Mouse (Mus musculus): ENCODE results near the gene Esyt2. TPM values are rescaled to one million over a fixed set of nuclear protein-coding genes. Genes with fewer than 3 reads are reported as not detected.
A peak's percentile ranks its signal among the peaks of the same experiment; 100 is the strongest.

Esyt2 gene
- polyA plus RNA-seq (2014; fragmentation: Nextera tagmentation; extraction: Ambion mirVana) = 18.0 and 19.3 TPM in 2 replicates

DNA sequence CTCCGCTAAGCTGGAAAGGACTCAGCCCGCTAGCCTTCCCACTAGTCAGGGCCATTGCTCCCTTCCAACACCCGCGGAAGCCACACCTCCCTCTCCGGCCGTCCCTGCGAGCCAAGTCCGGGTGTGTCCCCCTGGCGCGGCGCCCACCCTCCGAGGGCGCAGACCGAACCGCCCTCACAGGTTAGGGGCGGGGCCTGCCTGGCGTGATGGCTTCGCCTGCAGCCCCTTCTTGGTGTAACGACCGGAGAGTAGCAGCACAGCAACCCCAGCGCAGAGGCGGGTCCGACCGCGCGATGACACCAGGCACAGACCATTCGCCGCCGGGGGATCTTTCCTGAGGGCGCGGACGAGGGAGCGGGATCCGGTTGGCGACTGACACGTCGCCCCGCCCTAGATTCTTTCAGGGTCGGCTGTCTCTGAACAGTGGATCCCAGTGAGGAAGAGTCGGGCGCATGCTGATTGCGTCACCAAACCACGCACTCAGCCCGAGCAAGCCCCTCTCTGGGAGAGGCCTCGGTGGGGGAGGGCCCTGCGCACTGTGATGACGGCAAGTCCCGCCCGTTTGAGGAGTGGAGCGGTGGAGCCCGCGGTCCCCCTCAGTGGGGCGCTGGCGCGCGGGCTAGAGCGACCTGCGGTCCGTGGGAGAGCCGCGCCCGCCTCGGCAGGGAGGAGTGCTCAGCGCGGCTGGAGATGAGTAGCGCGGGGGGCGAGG is at the start of gene Esyt2:
Gene Esyt2 (plus strand): TSS at position 544 of the 712 bp plus-strand sequence.
- peak; percentile 99 for DNase-seq (ENCODE audit: low spot score)
- peak within 1 kb of the TSS; percentile 96 for H3K27ac ChIP-seq (ENCODE audit: low read depth, low read length)

DNA sequence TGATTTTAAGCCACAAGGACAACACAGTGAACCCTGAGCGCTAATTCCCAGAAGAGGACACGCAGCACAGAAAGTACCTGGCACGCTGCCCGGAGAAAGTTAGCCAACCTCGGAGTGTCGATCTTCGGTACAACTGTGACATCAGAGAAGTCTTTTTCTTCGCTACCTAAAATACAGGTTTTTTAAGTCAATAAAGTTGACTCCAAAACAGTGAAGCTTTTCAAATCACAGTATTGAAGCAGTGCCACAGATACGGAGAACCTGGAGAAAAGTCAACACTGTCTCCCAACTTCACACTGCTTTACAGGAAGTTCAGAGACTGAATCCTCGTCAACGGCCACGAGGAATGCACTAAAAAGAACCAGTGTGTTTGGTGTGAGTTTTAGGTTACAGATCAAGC is 49.4 kb upstream of the Esyt2 start:
- no peak overlapping the region for H3K27ac ChIP-seq (ENCODE audit: low read depth, low read length)
- no peaks in the 10 kb centered on the region for H3K27me3 ChIP-seq (ENCODE audit: control insufficient read depth, insufficient read depth, low read length)
- H3K4me2 ChIP-seq (ENCODE audit: low read depth) = no peak overlapping the region
- DNase-seq (ENCODE audit: low spot score) (no peak), ATAC-seq (ENCODE audit: insufficient read depth, low FRiP score, low TSS enrichment) (no peak)
- no peak overlapping the region for H3K4me3 ChIP-seq (ENCODE audit: low read depth, low read length)
- 81% methylated on average over 12 of the region's 12 CpGs for WGBS
- H3K4me1 ChIP-seq (ENCODE audit: control insufficient read depth, insufficient read depth, low read length) = no peaks in the 10 kb centered on the region
- H3K9ac ChIP-seq (ENCODE audit: low read length) = no peak overlapping the region
- H3K9me3 ChIP-seq (ENCODE audit: control insufficient read depth, low read length) = no peaks in the 10 kb centered on the region
- H3K36me3 ChIP-seq (ENCODE audit: control insufficient read depth, insufficient read depth, low read length) = no peaks in the 10 kb centered on the region

More for the DNA sequence above, at the start of gene Esyt2:
- WGBS = under 1% methylated on average over 63 of the region's 68 CpGs
- Histone ChIP-seq H3K9me3 (ENCODE audit: control insufficient read depth, low read length) (no peaks in the 10 kb centered on the region), H3K27me3 (ENCODE audit: control insufficient read depth, insufficient read depth, low read length) (no peaks in the 10 kb centered on the region), H3K36me3 (ENCODE audit: control insufficient read depth, insufficient read depth, low read length) (no peaks in the 10 kb centered on the region), H3K4me2 (ENCODE audit: low read depth) (peak within 1 kb of the TSS; percentile 94), H3K9ac (ENCODE audit: low read length) (peak within 1 kb of the TSS; percentile 92), H3K4me3 (ENCODE audit: low read depth, low read length) (peak within 1 kb of the TSS; percentile 88), H3K4me1 (ENCODE audit: control insufficient read depth, insufficient read depth, low read length) (no peaks in the 10 kb centered on the region)
- peak; percentile 98 for ATAC-seq (ENCODE audit: insufficient read depth, low FRiP score, low TSS enrichment)

DNA sequence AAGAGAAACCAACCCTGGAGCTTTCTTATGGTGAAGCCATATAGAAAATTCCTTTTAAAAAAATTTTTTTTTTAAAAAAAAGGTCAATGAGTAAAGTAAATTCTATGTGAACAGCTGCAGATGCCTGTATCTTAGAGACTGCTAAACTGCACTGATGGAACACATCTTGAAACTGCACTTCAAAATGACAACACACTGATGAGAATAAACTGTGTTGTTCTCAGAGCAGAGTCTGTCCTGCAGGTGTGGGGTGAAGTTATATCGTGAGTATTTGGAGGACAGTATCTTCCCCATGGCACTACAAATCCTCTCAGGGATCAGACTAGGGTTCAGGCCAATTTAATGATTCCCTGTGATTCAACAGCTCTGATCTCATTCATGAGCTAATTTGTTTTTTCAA is 48.9 kb upstream of the Esyt2 start:
- no peaks in the 10 kb centered on the region for H3K4me1 ChIP-seq (ENCODE audit: control insufficient read depth, insufficient read depth, low read length)
- no peaks in the 10 kb centered on the region for H3K9me3 ChIP-seq (ENCODE audit: control insufficient read depth, low read length)
- 97% methylated on average over 1 of the region's 1 CpGs for WGBS
- no peaks in the 10 kb centered on the region for H3K27me3 ChIP-seq (ENCODE audit: control insufficient read depth, insufficient read depth, low read length)
- H3K4me2 ChIP-seq (ENCODE audit: low read depth) = no peak overlapping the region
- H3K27ac ChIP-seq (ENCODE audit: low read depth, low read length) = no peak overlapping the region
- no peak overlapping the region for H3K9ac ChIP-seq (ENCODE audit: low read length)
- no peak for DNase-seq (ENCODE audit: low spot score)
- no peak overlapping the region for H3K4me3 ChIP-seq (ENCODE audit: low read depth, low read length)
- ATAC-seq (ENCODE audit: insufficient read depth, low FRiP score, low TSS enrichment) = no peak
- H3K36me3 ChIP-seq (ENCODE audit: control insufficient read depth, insufficient read depth, low read length) = no peaks in the 10 kb centered on the region

DNA sequence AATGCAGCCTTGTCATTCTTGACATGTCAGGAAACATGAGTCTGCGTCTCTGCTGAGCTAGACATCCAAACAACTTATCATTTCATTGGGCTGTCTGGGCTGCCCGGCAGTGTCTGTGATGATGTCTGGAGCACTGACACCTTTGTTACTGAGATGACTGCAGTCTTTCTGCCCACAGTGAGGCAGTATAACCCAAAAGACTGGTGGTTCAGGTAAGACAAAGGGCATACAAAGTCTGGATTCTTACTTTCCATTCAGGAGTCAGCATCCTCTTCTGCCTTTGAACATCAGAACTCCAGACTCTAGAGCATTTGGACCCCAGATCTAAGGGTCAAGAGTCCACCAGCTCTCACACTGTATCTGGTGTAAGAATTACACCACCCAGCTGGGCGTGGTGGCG is 45.6 kb upstream of the Esyt2 start:
- 83% methylated on average over 4 of the region's 4 CpGs for WGBS
- Histone ChIP-seq H3K4me3 (ENCODE audit: low read depth, low read length) (no peak overlapping the region), H3K36me3 (ENCODE audit: control insufficient read depth, insufficient read depth, low read length) (no peaks in the 10 kb centered on the region), H3K9ac (ENCODE audit: low read length) (no peak overlapping the region), H3K27ac (ENCODE audit: low read depth, low read length) (no peak overlapping the region), H3K4me2 (ENCODE audit: low read depth) (no peak overlapping the region), H3K27me3 (ENCODE audit: control insufficient read depth, insufficient read depth, low read length) (no peaks in the 10 kb centered on the region), H3K4me1 (ENCODE audit: control insufficient read depth, insufficient read depth, low read length) (no peaks in the 10 kb centered on the region), H3K9me3 (ENCODE audit: control insufficient read depth, low read length) (no peaks in the 10 kb centered on the region)
- DNase-seq (ENCODE audit: low spot score) (no peak), ATAC-seq (ENCODE audit: insufficient read depth, low FRiP score, low TSS enrichment) (no peak)

DNA sequence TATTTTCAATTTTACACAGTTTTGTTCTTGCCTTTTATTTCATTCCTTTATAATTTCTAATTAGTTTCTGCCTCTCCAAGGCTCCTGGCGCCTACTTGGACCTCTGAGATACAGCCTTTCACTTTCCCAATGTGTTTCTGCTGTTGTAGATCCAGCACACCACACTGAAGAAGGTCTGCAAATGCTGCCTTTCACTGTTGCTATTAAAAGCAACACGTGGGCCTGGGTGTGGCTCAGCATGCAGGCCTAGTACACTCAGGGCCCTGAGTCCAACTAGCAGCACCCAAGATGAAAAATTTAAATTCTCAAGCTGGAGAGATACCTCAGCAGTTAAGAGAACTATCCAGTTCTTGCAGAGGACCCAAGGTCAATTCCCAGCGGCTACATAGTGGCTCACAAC is 44.3 kb upstream of the Esyt2 start:
- no peak for ATAC-seq (ENCODE audit: insufficient read depth, low FRiP score, low TSS enrichment)
- H3K4me2 ChIP-seq (ENCODE audit: low read depth) = no peak overlapping the region

DNA sequence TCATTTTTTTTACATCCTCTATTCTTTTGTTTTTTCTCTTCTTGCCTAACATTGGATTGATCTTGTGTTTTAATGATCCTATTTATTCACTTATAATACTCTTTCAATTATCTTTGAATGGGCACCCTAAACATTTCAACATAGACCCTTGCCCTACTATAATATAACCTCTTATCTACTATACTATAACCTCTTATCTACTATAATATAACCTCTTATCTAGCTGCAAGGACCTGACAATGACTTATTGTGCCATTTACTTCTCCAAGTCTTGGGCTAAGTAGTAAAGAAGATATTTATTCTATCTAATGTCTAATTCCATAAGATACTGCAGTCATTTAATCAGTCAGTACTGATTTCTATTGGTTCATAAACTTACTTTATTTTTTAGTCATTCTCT is 42.6 kb upstream of the Esyt2 start:
- Histone ChIP-seq H3K4me2 (ENCODE audit: low read depth) (no peak overlapping the region), H3K9ac (ENCODE audit: low read length) (no peak overlapping the region), H3K36me3 (ENCODE audit: control insufficient read depth, insufficient read depth, low read length) (no peaks in the 10 kb centered on the region), H3K9me3 (ENCODE audit: control insufficient read depth, low read length) (no peaks in the 10 kb centered on the region), H3K27me3 (ENCODE audit: control insufficient read depth, insufficient read depth, low read length) (no peaks in the 10 kb centered on the region), H3K4me3 (ENCODE audit: low read depth, low read length) (no peak overlapping the region), H3K27ac (ENCODE audit: low read depth, low read length) (no peak overlapping the region), H3K4me1 (ENCODE audit: control insufficient read depth, insufficient read depth, low read length) (no peaks in the 10 kb centered on the region)
- ATAC-seq (ENCODE audit: insufficient read depth, low FRiP score, low TSS enrichment) (no peak), DNase-seq (ENCODE audit: low spot score) (no peak)

More for the DNA sequence above, 44.3 kb upstream of the Esyt2 start:
- Histone ChIP-seq H3K27ac (ENCODE audit: low read depth, low read length) (no peak overlapping the region), H3K36me3 (ENCODE audit: control insufficient read depth, insufficient read depth, low read length) (no peaks in the 10 kb centered on the region), H3K27me3 (ENCODE audit: control insufficient read depth, insufficient read depth, low read length) (no peaks in the 10 kb centered on the region), H3K9ac (ENCODE audit: low read length) (no peak overlapping the region), H3K9me3 (ENCODE audit: control insufficient read depth, low read length) (no peaks in the 10 kb centered on the region), H3K4me3 (ENCODE audit: low read depth, low read length) (no peak overlapping the region), H3K4me1 (ENCODE audit: control insufficient read depth, insufficient read depth, low read length) (no peaks in the 10 kb centered on the region)
- 93% methylated on average over 3 of the region's 3 CpGs for WGBS
- DNase-seq (ENCODE audit: low spot score) = no peak

DNA sequence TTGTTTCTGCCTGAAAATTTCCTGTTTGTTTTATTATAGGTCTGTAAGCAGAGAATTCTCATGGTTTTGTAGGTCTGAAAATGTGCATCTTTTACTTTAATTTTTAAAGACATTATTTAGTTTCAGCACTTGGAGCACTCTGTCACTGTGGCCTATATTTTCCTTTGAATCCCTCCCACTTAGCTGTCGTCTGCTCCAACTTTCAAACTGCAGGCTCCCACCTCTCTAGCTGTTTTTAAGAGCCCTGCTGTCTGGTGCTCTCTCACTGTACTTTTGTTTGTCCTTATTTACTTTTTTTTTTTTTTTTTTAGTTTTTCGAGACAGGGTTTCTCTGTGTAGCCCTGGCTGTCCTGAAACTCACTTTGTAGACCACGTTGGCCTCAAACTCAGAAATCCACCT is 42.2 kb upstream of the Esyt2 start:
- H3K9me3 ChIP-seq (ENCODE audit: control insufficient read depth, low read length) = no peaks in the 10 kb centered on the region
- no peak overlapping the region for H3K9ac ChIP-seq (ENCODE audit: low read length)
- no peak overlapping the region for H3K4me3 ChIP-seq (ENCODE audit: low read depth, low read length)
- H3K36me3 ChIP-seq (ENCODE audit: control insufficient read depth, insufficient read depth, low read length) = no peaks in the 10 kb centered on the region
- no peak overlapping the region for H3K4me2 ChIP-seq (ENCODE audit: low read depth)
- WGBS = 84% methylated on average over 3 of the region's 3 CpGs
- DNase-seq (ENCODE audit: low spot score) (no peak), ATAC-seq (ENCODE audit: insufficient read depth, low FRiP score, low TSS enrichment) (no peak)
- H3K4me1 ChIP-seq (ENCODE audit: control insufficient read depth, insufficient read depth, low read length) = no peaks in the 10 kb centered on the region
- H3K27me3 ChIP-seq (ENCODE audit: control insufficient read depth, insufficient read depth, low read length) = no peaks in the 10 kb centered on the region
- H3K27ac ChIP-seq (ENCODE audit: low read depth, low read length) = no peak overlapping the region

DNA sequence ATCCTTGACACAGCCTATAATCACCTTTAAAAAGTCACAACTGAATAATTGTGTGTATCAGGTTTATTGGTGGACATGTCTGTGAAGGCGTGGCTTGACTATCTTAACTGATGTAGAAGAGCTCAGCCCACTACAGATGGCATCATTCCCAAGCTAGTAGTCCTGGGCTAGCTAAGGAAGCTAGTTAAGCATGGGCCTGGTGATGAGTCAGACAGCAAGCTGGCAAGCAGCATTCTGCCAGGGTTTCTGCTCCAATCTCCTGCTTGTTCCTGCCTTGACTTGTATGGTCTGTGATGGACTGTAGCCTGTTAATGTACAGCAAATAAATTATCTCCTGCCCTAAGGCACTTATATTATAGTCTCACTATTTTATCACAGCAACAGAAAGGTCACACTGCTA is 36.4 kb upstream of the Esyt2 start:
- 82% methylated on average over 1 of the region's 1 CpGs for WGBS
- H3K4me1 ChIP-seq (ENCODE audit: control insufficient read depth, insufficient read depth, low read length) = no peaks in the 10 kb centered on the region

DNA sequence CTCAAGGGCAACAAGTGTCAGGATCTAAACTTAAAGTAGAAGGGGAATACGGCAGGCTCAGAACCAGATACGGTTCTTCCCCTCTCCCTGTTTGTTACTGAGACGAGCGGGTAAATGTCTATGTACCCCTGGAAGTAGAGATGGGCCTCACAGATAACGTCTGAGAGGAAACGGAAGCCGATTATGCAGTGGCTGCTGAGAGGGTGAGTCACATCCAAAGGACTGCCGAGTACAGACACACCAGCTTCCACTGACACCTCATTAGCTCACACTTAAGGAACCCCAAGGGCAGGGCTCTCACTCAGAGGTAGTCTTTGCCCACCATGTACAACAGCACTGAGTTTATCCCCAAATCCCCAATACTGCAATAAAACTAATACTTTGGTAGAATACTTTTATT is 26.3 kb upstream of the Esyt2 start:
- no peak for ATAC-seq (ENCODE audit: insufficient read depth, low FRiP score, low TSS enrichment)

More for the DNA sequence above, 36.4 kb upstream of the Esyt2 start:
- no peaks in the 10 kb centered on the region for H3K27me3 ChIP-seq (ENCODE audit: control insufficient read depth, insufficient read depth, low read length)
- H3K4me2 ChIP-seq (ENCODE audit: low read depth) = no peak overlapping the region
- no peak overlapping the region for H3K27ac ChIP-seq (ENCODE audit: low read depth, low read length)
- DNase-seq (ENCODE audit: low spot score) = no peak
- no peaks in the 10 kb centered on the region for H3K36me3 ChIP-seq (ENCODE audit: control insufficient read depth, insufficient read depth, low read length)
- H3K4me3 ChIP-seq (ENCODE audit: low read depth, low read length) = no peak overlapping the region
- ATAC-seq (ENCODE audit: insufficient read depth, low FRiP score, low TSS enrichment) = no peak
- no peak overlapping the region for H3K9ac ChIP-seq (ENCODE audit: low read length)
- no peaks in the 10 kb centered on the region for H3K9me3 ChIP-seq (ENCODE audit: control insufficient read depth, low read length)

More for the DNA sequence above, 26.3 kb upstream of the Esyt2 start:
- no peaks in the 10 kb centered on the region for H3K27me3 ChIP-seq (ENCODE audit: control insufficient read depth, insufficient read depth, low read length)
- H3K4me1 ChIP-seq (ENCODE audit: control insufficient read depth, insufficient read depth, low read length) = no peaks in the 10 kb centered on the region
- H3K9me3 ChIP-seq (ENCODE audit: control insufficient read depth, low read length) = no peaks in the 10 kb centered on the region
- H3K27ac ChIP-seq (ENCODE audit: low read depth, low read length) = no peak overlapping the region
- H3K36me3 ChIP-seq (ENCODE audit: control insufficient read depth, insufficient read depth, low read length) = no peaks in the 10 kb centered on the region
- no peak for DNase-seq (ENCODE audit: low spot score)
- no peak overlapping the region for H3K9ac ChIP-seq (ENCODE audit: low read length)
- H3K4me3 ChIP-seq (ENCODE audit: low read depth, low read length) = no peak overlapping the region
- 81% methylated on average over 8 of the region's 8 CpGs for WGBS
- no peak overlapping the region for H3K4me2 ChIP-seq (ENCODE audit: low read depth)

Measured in neural tube, embryonic 11.5 days (tissue).